Mouse (Mus musculus): ENCODE results near the gene Cmtm4. TPM values are rescaled to one million over a fixed set of nuclear protein-coding genes. Genes with fewer than 3 reads are reported as not detected.

The Cmtm4 gene
- polyA plus RNA-seq, 1 experiment from 2014 or later: 5.6 TPM

GRCm38 (mm10) chr8:104341106-104341561 lies 54.5 kb downstream of the Cmtm4 start:
- Histone ChIP-seq H3K4me1 (ENCODE audit: control insufficient read depth, insufficient read depth, low read length) (peaks cover 8% of the 10 kb centered on the region), H3K9ac (ENCODE audit: low read depth, low read length) (peak overlapping the region; percentile 90), H3K9me3 (ENCODE audit: control insufficient read depth, low read length) (no peaks in the 10 kb centered on the region), H3K4me2 (replicated peaks; ENCODE audit: low read depth, low read length) (peak overlapping the region; percentile 67), H3K36me3 (ENCODE audit: control insufficient read depth, insufficient read depth, low read length) (peaks cover 19% of the 10 kb centered on the region), H3K27me3 (ENCODE audit: control insufficient read depth, insufficient read depth, low read length) (no peaks in the 10 kb centered on the region), H3K27ac (ENCODE audit: low read depth, low read length) (peak overlapping the region; percentile 87), H3K4me3 (ENCODE audit: low read length) (peak overlapping the region; percentile 80)
- ATAC-seq (ENCODE audit: low FRiP score, low TSS enrichment): peak; percentile 74
- WGBS: under 1% methylated on average over 24 of the region's 24 CpGs

GRCm38 (mm10) chr8:104340233-104341105 lies 55.1 kb downstream of the Cmtm4 start:
- peak overlapping the region; percentile 90 for H3K9ac ChIP-seq (ENCODE audit: low read depth, low read length)
- H3K4me1 ChIP-seq (ENCODE audit: control insufficient read depth, insufficient read depth, low read length): peaks cover 8% of the 10 kb centered on the region
- H3K4me2 ChIP-seq (replicated peaks; ENCODE audit: low read depth, low read length): peak overlapping the region; percentile 67
- H3K36me3 ChIP-seq (ENCODE audit: control insufficient read depth, insufficient read depth, low read length): peaks cover 13% of the 10 kb centered on the region
- H3K9me3 ChIP-seq (ENCODE audit: control insufficient read depth, low read length): no peaks in the 10 kb centered on the region
- peak overlapping the region; percentile 87 for H3K27ac ChIP-seq (ENCODE audit: low read depth, low read length)
- ATAC-seq (ENCODE audit: low FRiP score, low TSS enrichment): peak; percentile 84
- WGBS: under 1% methylated on average over 45 of the region's 54 CpGs
- H3K27me3 ChIP-seq (ENCODE audit: control insufficient read depth, insufficient read depth, low read length): no peaks in the 10 kb centered on the region
- peak overlapping the region; percentile 80 for H3K4me3 ChIP-seq (ENCODE audit: low read length)

- peak overlapping the region; percentile 90 for H3K9ac ChIP-seq (ENCODE audit: low read depth, low read length)
- no peaks in the 10 kb centered on the region for H3K27me3 ChIP-seq (ENCODE audit: control insufficient read depth, insufficient read depth, low read length)
- 5% methylated on average over 6 of the region's 6 CpGs for WGBS
- H3K9me3 ChIP-seq (ENCODE audit: control insufficient read depth, low read length): no peaks in the 10 kb centered on the region
- peak overlapping the region; percentile 80 for H3K4me3 ChIP-seq (ENCODE audit: low read length)
- ATAC-seq (ENCODE audit: low FRiP score, low TSS enrichment): peak; percentile 1; the same call in 1 of the 2 replicates
- H3K4me2 ChIP-seq (replicated peaks; ENCODE audit: low read depth, low read length): peak overlapping the region; percentile 67
- peak overlapping the region; percentile 25; the same call in 1 of the 2 replicates for H3K27ac ChIP-seq (ENCODE audit: low read depth, low read length)
- H3K4me1 ChIP-seq (ENCODE audit: control insufficient read depth, insufficient read depth, low read length): peaks cover 8% of the 10 kb centered on the region
- peaks cover 7% of the 10 kb centered on the region for H3K36me3 ChIP-seq (ENCODE audit: control insufficient read depth, insufficient read depth, low read length)
Measured at GRCm38 (mm10) chr8:104339983-104340232, 55.7 kb downstream of the Cmtm4 start.

GRCm38 (mm10) chr8:104339229-104339982 lies 56.2 kb downstream of the Cmtm4 start, which contains the start of gene Cmtm3:
Gene Cmtm3 (plus strand): TSS chr8:104339410.
- Histone ChIP-seq H3K9me3 (ENCODE audit: control insufficient read depth, low read length) (no peaks in the 10 kb centered on the region), H3K27me3 (ENCODE audit: control insufficient read depth, insufficient read depth, low read length) (no peaks in the 10 kb centered on the region), H3K27ac (ENCODE audit: low read depth, low read length) (peak within 1 kb of the TSS; percentile 25), H3K4me1 (ENCODE audit: control insufficient read depth, insufficient read depth, low read length) (peaks cover 8% of the 10 kb centered on the region), H3K4me2 (replicated peaks; ENCODE audit: low read depth, low read length) (peak within 1 kb of the TSS; percentile 67), H3K9ac (ENCODE audit: low read depth, low read length) (peak within 1 kb of the TSS; percentile 90), H3K4me3 (ENCODE audit: low read length) (peak within 1 kb of the TSS; percentile 80), H3K36me3 (ENCODE audit: control insufficient read depth, insufficient read depth, low read length) (peaks cover 2% of the 10 kb centered on the region)
- peak; percentile 5; the same call in 1 of the 2 replicates for ATAC-seq (ENCODE audit: low FRiP score, low TSS enrichment)
- WGBS: 10% methylated on average over 17 of the region's 18 CpGs

GRCm38 (mm10) chr8:104337890-104338289 lies 57.7 kb downstream of the Cmtm4 start:
- Histone ChIP-seq H3K9me3 (ENCODE audit: control insufficient read depth, low read length) (no peaks in the 10 kb centered on the region), H3K4me2 (replicated peaks; ENCODE audit: low read depth, low read length) (no peak overlapping the region), H3K4me3 (ENCODE audit: low read length) (no peak overlapping the region), H3K9ac (ENCODE audit: low read depth, low read length) (no peak overlapping the region), H3K27ac (ENCODE audit: low read depth, low read length) (no peak overlapping the region), H3K36me3 (ENCODE audit: control insufficient read depth, insufficient read depth, low read length) (no peaks in the 10 kb centered on the region), H3K27me3 (ENCODE audit: control insufficient read depth, insufficient read depth, low read length) (no peaks in the 10 kb centered on the region), H3K4me1 (ENCODE audit: control insufficient read depth, insufficient read depth, low read length) (peaks cover 8% of the 10 kb centered on the region)
- WGBS: 50% methylated on average over 3 of the region's 3 CpGs
- ATAC-seq (ENCODE audit: low FRiP score, low TSS enrichment): no peak

GRCm38 (mm10) chr8:104336806-104337205 lies 58.8 kb downstream of the Cmtm4 start:
- no peak for ATAC-seq (ENCODE audit: low FRiP score, low TSS enrichment)
- Histone ChIP-seq H3K4me2 (replicated peaks; ENCODE audit: low read depth, low read length) (no peak overlapping the region), H3K27ac (ENCODE audit: low read depth, low read length) (no peak overlapping the region), H3K9me3 (ENCODE audit: control insufficient read depth, low read length) (no peaks in the 10 kb centered on the region), H3K4me1 (ENCODE audit: control insufficient read depth, insufficient read depth, low read length) (peaks cover 8% of the 10 kb centered on the region), H3K36me3 (ENCODE audit: control insufficient read depth, insufficient read depth, low read length) (no peaks in the 10 kb centered on the region), H3K27me3 (ENCODE audit: control insufficient read depth, insufficient read depth, low read length) (no peaks in the 10 kb centered on the region), H3K4me3 (ENCODE audit: low read length) (no peak overlapping the region), H3K9ac (ENCODE audit: low read depth, low read length) (no peak overlapping the region)
- 87% methylated on average over 1 of the region's 1 CpGs for WGBS

- 80% methylated on average over 1 of the region's 1 CpGs for WGBS
- no peak overlapping the region for H3K4me3 ChIP-seq (ENCODE audit: low read length)
- no peaks in the 10 kb centered on the region for H3K9me3 ChIP-seq (ENCODE audit: control insufficient read depth, low read length)
- no peak for ATAC-seq (ENCODE audit: low FRiP score, low TSS enrichment)
- H3K27me3 ChIP-seq (ENCODE audit: control insufficient read depth, insufficient read depth, low read length): no peaks in the 10 kb centered on the region
- H3K36me3 ChIP-seq (ENCODE audit: control insufficient read depth, insufficient read depth, low read length): no peaks in the 10 kb centered on the region
- H3K4me2 ChIP-seq (replicated peaks; ENCODE audit: low read depth, low read length): no peak overlapping the region
- H3K27ac ChIP-seq (ENCODE audit: low read depth, low read length): no peak overlapping the region
- H3K4me1 ChIP-seq (ENCODE audit: control insufficient read depth, insufficient read depth, low read length): 0 out of 2 replicates have a peak, but pooled peaks cover under 1% of the 10 kb centered on the region
- H3K9ac ChIP-seq (ENCODE audit: low read depth, low read length): no peak overlapping the region
Measured at GRCm38 (mm10) chr8:104334196-104334595, 61.4 kb downstream of the Cmtm4 start.

- Histone ChIP-seq H3K9ac (ENCODE audit: low read depth, low read length) (no peak overlapping the region), H3K27me3 (ENCODE audit: control insufficient read depth, insufficient read depth, low read length) (no peaks in the 10 kb centered on the region), H3K4me2 (replicated peaks; ENCODE audit: low read depth, low read length) (no peak overlapping the region), H3K4me3 (ENCODE audit: low read length) (no peak overlapping the region), H3K27ac (ENCODE audit: low read depth, low read length) (no peak overlapping the region), H3K4me1 (ENCODE audit: control insufficient read depth, insufficient read depth, low read length) (no peaks in the 10 kb centered on the region), H3K9me3 (ENCODE audit: control insufficient read depth, low read length) (no peaks in the 10 kb centered on the region), H3K36me3 (ENCODE audit: control insufficient read depth, insufficient read depth, low read length) (no peaks in the 10 kb centered on the region)
- WGBS: 72% methylated on average over 5 of the region's 5 CpGs
- no peak for ATAC-seq (ENCODE audit: low FRiP score, low TSS enrichment)
Measured at GRCm38 (mm10) chr8:104333786-104334185, 61.8 kb downstream of the Cmtm4 start.
